Mouse (Mus musculus): ENCODE results near the gene Dbt. TPM values are rescaled to one million over a fixed set of nuclear protein-coding genes. Genes with fewer than 3 reads are reported as not detected.

The Dbt gene
- polyA plus RNA-seq, 1 experiment from 2014 or later = 18.1 TPM

Other genes starting within 250 kb of the Dbt start
- 6.2 and 6.9 TPM in 2 replicates for gene Cdc14a, start 89.0 kb upstream of the Dbt start, polyA plus RNA-seq (2015; fragmentation: Nextera tagmentation; extraction: Ambion mirVana)
- 64.2 and 68.9 TPM in 2 replicates for gene Rtca, start 4.9 kb upstream of the Dbt start, polyA plus RNA-seq (2015; fragmentation: Nextera tagmentation; extraction: Ambion mirVana)
- gene Lrrc39, start 49.9 kb downstream of the Dbt start, polyA plus RNA-seq (2015; fragmentation: Nextera tagmentation; extraction: Ambion mirVana) = 3.5 and 3.6 TPM in 2 replicates
- 18.0 and 20.1 TPM in 2 replicates for gene Sass6, start 81.9 kb downstream of the Dbt start, polyA plus RNA-seq (2015; fragmentation: Nextera tagmentation; extraction: Ambion mirVana)
- gene Trmt13, start 101.5 kb downstream of the Dbt start, polyA plus RNA-seq (2015; fragmentation: Nextera tagmentation; extraction: Ambion mirVana) = 21.9 and 22.9 TPM in 2 replicates
- gene Mfsd14a, start 149.6 kb downstream of the Dbt start, polyA plus RNA-seq (2015; fragmentation: Nextera tagmentation; extraction: Ambion mirVana) = 82.6 and 87.3 TPM in 2 replicates
- not detected in 2 replicates for gene Gm43191, start 168.2 kb downstream of the Dbt start, polyA plus RNA-seq (2015; fragmentation: Nextera tagmentation; extraction: Ambion mirVana)
- 18.5 and 19.4 TPM in 2 replicates for gene Slc35a3, start 199.8 kb downstream of the Dbt start, polyA plus RNA-seq (2015; fragmentation: Nextera tagmentation; extraction: Ambion mirVana)

Data from intestine, embryonic 15.5 days (tissue).